ENCODE assay signal across 8 mouse cellular contexts in the genomic region with DNA sequence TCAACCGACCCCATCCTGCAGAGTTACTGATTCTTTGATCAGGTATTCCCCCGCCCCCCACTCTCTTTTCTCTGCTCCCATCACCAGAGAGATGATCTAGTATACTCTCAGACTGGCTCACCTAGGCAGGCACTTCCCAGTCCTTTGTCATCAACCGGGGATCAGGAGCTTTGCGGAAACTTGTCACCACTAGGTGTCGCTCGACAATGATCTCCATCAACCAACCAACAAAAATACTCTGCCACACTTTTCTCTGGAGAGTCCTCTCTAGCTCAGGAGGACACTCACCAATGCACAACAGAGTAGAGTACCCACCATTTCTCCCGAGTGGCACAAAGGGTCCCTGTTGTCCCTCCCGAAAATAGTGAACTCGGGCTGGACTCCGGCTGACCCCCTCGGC.
A peak's percentile ranks its signal among the peaks of the same experiment; 100 is the strongest.
DNase-seq lines count a peak whose midpoint lies in the region; ATAC-seq and TF ChIP-seq lines count a peak whose summit lies in the region.

No protein-coding gene starts in this region.

- H3K27me3 ChIP-seq in ES-Bruce4 (ENCODE audit: control insufficient read depth, insufficient read depth, low read length, poor library complexity, severe bottlenecking) = no peaks in the 10 kb centered on the region
- H3K27me3 ChIP-seq in hindbrain, embryonic 10.5 days (ENCODE audit: insufficient read depth, poor library complexity, severe bottlenecking) = no peaks in the 10 kb centered on the region
- no peaks in the 10 kb centered on the region for H3K27me3 ChIP-seq in neural tube, embryonic 14.5 days (ENCODE audit: control insufficient read depth, insufficient read depth, low read length)

- H3K4me3 ChIP-seq in ES-Bruce4 (ENCODE audit: low read depth, low read length) = no peak overlapping the region
- no peak overlapping the region for H3K4me3 ChIP-seq in hindbrain, embryonic 10.5 days
- no peak overlapping the region for H3K4me3 ChIP-seq in neural tube, embryonic 14.5 days (ENCODE audit: low read depth, low read length)

- H3K9ac ChIP-seq in ES-Bruce4 (ENCODE audit: low read depth, poor library complexity, severe bottlenecking) = no peak overlapping the region
- H3K9ac ChIP-seq in neural tube, embryonic 14.5 days (replicated peaks; ENCODE audit: low read depth, low read length) = no peak overlapping the region

- peaks cover 4% of the 10 kb centered on the region; the same call in 1 of the 2 replicates for H3K9me3 ChIP-seq in ES-Bruce4 (replicated peaks; ENCODE audit: control insufficient read depth, insufficient read depth, low read length, poor library complexity, severe bottlenecking)
- H3K9me3 ChIP-seq in hindbrain, embryonic 10.5 days = no peaks in the 10 kb centered on the region
- no peaks in the 10 kb centered on the region for H3K9me3 ChIP-seq in neural tube, embryonic 14.5 days (ENCODE audit: control insufficient read depth, low read length)

- WGBS in hindbrain, embryonic 10.5 days = 39% methylated on average over 11 of the region's 11 CpGs
- 36% methylated on average over 11 of the region's 11 CpGs for WGBS in neural tube, embryonic 14.5 days

- no peak overlapping the region for H3K4me2 ChIP-seq in neural tube, embryonic 14.5 days (ENCODE audit: low read depth, low read length)

- peak; percentile 25 to 64 for DNase-seq in adrenal gland, adult (ENCODE audit: inconsistent age in 2 of 2, low spot score in 1 of 2)
- DNase-seq in adrenal gland, adult 8-10 months = no peak
- DNase-seq in cerebellum, postnatal 10 days = peak; percentile 78 to 84
- DNase-seq in hindbrain, embryonic 10.5 days (ENCODE audit: low spot score) = peak; percentile 58
- peak; percentile 17 to 72 for DNase-seq in layer of hippocampus, postnatal 25 days (ENCODE audit: extremely low spot score in 1 of 2, low spot score in 1 of 2)
- DNase-seq in spleen, postnatal 36 days (ENCODE audit: low spot score in 2 of 2) = no peak

- ATAC-seq in neural tube, embryonic 14.5 days (ENCODE audit: low read depth) = peak; percentile 76

- H3K27ac ChIP-seq in ES-Bruce4 (ENCODE audit: insufficient read depth, low read length) = no peak overlapping the region
- H3K27ac ChIP-seq in hindbrain, embryonic 10.5 days = no peak overlapping the region
- H3K27ac ChIP-seq in neural tube, embryonic 14.5 days (ENCODE audit: low read depth, low read length) = no peak overlapping the region

- H3K4me1 ChIP-seq in ES-Bruce4 (ENCODE audit: control insufficient read depth, insufficient read depth, low read length) = no peaks in the 10 kb centered on the region
- no peaks in the 10 kb centered on the region for H3K4me1 ChIP-seq in hindbrain, embryonic 10.5 days (replicated peaks)
- H3K4me1 ChIP-seq in neural tube, embryonic 14.5 days (ENCODE audit: control insufficient read depth, insufficient read depth, low read length) = no peaks in the 10 kb centered on the region

- TF ChIP-seq POLR2A in ES-Bruce4 (IDR thresholded peaks at IDR 0.05; ENCODE audit: insufficient read depth, low read length) = no peak

- TF ChIP-seq EP300 in ES-Bruce4 (IDR thresholded peaks at IDR 0.05; ENCODE audit: insufficient read depth, low read depth, low read length) = no peak

- peak; percentile 48 for TF ChIP-seq CTCF in ES-Bruce4 (IDR thresholded peaks at IDR 0.05; ENCODE audit: low read depth, low read length)

- no peaks in the 10 kb centered on the region for H3K36me3 ChIP-seq in ES-Bruce4 (ENCODE audit: control insufficient read depth, insufficient read depth, low read length, poor library complexity, severe bottlenecking)
- no peaks in the 10 kb centered on the region for H3K36me3 ChIP-seq in hindbrain, embryonic 10.5 days
- H3K36me3 ChIP-seq in neural tube, embryonic 14.5 days (ENCODE audit: control insufficient read depth, insufficient read depth, low read length) = no peaks in the 10 kb centered on the region

Comparison
In these comparisons a context has a peak if more than half of its experiments do, and no peak if none do; other contexts are left out.
1. DNase-seq: peak in adrenal gland, adult (2 of 2), cerebellum, postnatal 10 days (2 of 2), hindbrain, embryonic 10.5 days (single experiment) and layer of hippocampus, postnatal 25 days (2 of 2); none in adrenal gland, adult 8-10 months (single experiment) and spleen, postnatal 36 days (0 of 2).